Mouse (Mus musculus): ENCODE data around the gene Nav3. TPM values are rescaled to one million over a fixed set of nuclear protein-coding genes. Genes with fewer than 3 reads are reported as not detected.

Gene Nav3
- total RNA-seq, 2 experiments from 2014 or later: 14.6 to 20.6 TPM

GRCm38 (mm10) chr10:109875312-109875830 is 580.6 kb downstream of the Nav3 start:
- no peak for DNase-seq
- intact Hi-C loops (cut with DNase I): no loop called here

- intact Hi-C loops (cut with DNase I): no loop called here
- no peak for DNase-seq
Observed at GRCm38 (mm10) chr10:109874652-109875311, 581.2 kb downstream of the Nav3 start.

GRCm38 (mm10) chr10:109866063-109866462 is 589.9 kb downstream of the Nav3 start:
- intact Hi-C loops (cut with DNase I): no loop called here

GRCm38 (mm10) chr10:109865391-109865790 is 590.6 kb downstream of the Nav3 start:
- intact Hi-C loops (cut with DNase I): no loop called here

More at GRCm38 (mm10) chr10:109866063-109866462, 589.9 kb downstream of the Nav3 start:
- DNase-seq: no peak

GRCm38 (mm10) chr10:109864708-109865107 is 591.3 kb downstream of the Nav3 start:
- intact Hi-C loops (cut with DNase I): loop anchor here (1.0 kb wide), 1 partner anchor 99 kb away; no protein-coding TSS in a partner anchor
- peak; percentile 7 to 41 for DNase-seq

More at GRCm38 (mm10) chr10:109865391-109865790, 590.6 kb downstream of the Nav3 start:
- DNase-seq: no peak

GRCm38 (mm10) chr10:109861275-109861674 is 594.7 kb downstream of the Nav3 start:
- DNase-seq: no peak

GRCm38 (mm10) chr10:109858568-109858967 is 597.4 kb downstream of the Nav3 start:
- DNase-seq: no peak
- intact Hi-C loops (cut with DNase I): no loop called here

More at GRCm38 (mm10) chr10:109861275-109861674, 594.7 kb downstream of the Nav3 start:
- intact Hi-C loops (cut with DNase I): no loop called here

GRCm38 (mm10) chr10:109852392-109852791 is 603.6 kb downstream of the Nav3 start:
- peak; percentile 31 to 33 for DNase-seq
- intact Hi-C loops (cut with DNase I): no loop called here

GRCm38 (mm10) chr10:109847631-109848030 is 608.4 kb downstream of the Nav3 start:
- intact Hi-C loops (cut with DNase I): no loop called here
- no peak for DNase-seq

- intact Hi-C loops (cut with DNase I): no loop called here
- peak; percentile 9 to 26 for DNase-seq
Observed at GRCm38 (mm10) chr10:109843661-109844060, 612.3 kb downstream of the Nav3 start.

- intact Hi-C loops (cut with DNase I): no loop called here
- DNase-seq: no peak
Observed at GRCm38 (mm10) chr10:109832768-109833291, 623.2 kb downstream of the Nav3 start.

- DNase-seq: no peak
- intact Hi-C loops (cut with DNase I): no loop called here
Observed at GRCm38 (mm10) chr10:109806782-109807493, 649.1 kb downstream of the Nav3 start.

- DNase-seq: no peak
- intact Hi-C loops (cut with DNase I): no loop called here
Observed at GRCm38 (mm10) chr10:109803441-109803840, 652.6 kb downstream of the Nav3 start.

- no peak for DNase-seq
Observed at GRCm38 (mm10) chr10:109802236-109802635, 653.8 kb downstream of the Nav3 start.

GRCm38 (mm10) chr10:109799246-109799645 is 656.8 kb downstream of the Nav3 start:
- intact Hi-C loops (cut with DNase I): no loop called here
- DNase-seq: no peak

More at GRCm38 (mm10) chr10:109802236-109802635, 653.8 kb downstream of the Nav3 start:
- intact Hi-C loops (cut with DNase I): no loop called here

- intact Hi-C loops (cut with DNase I): no loop called here
- no peak for DNase-seq
Observed at GRCm38 (mm10) chr10:109796981-109797380, 659.0 kb downstream of the Nav3 start.

GRCm38 (mm10) chr10:109793491-109793890 is 662.5 kb downstream of the Nav3 start:
- intact Hi-C loops (cut with DNase I): no loop called here
- DNase-seq: no peak

- no peak for DNase-seq
- intact Hi-C loops (cut with DNase I): no loop called here
Observed at GRCm38 (mm10) chr10:109788728-109789127, 667.3 kb downstream of the Nav3 start.

GRCm38 (mm10) chr10:109779109-109779508 is 676.9 kb downstream of the Nav3 start:
- intact Hi-C loops (cut with DNase I): no loop called here
- DNase-seq: no peak

GRCm38 (mm10) chr10:109769092-109769491 is 686.9 kb downstream of the Nav3 start:
- intact Hi-C loops (cut with DNase I): loop anchor here (10.0 kb wide), 1 partner anchor 316 kb away; no protein-coding TSS in a partner anchor
- no peak for DNase-seq

GRCm38 (mm10) chr10:109765650-109766049 is 690.4 kb downstream of the Nav3 start:
- DNase-seq: peak; percentile 43 to 65
- intact Hi-C loops (cut with DNase I): loop anchor here (1.0 to 10.0 kb wide), 2 partner anchors 99 to 319 kb away; no protein-coding TSS in a partner anchor

All from heart, postnatal 10 days (tissue).